Mouse (Mus musculus) G1E (cell line): ENCODE measurements around the gene Trim11. TPM values are rescaled to one million over a fixed set of nuclear protein-coding genes. Genes with fewer than 3 reads are reported as not detected.

Source experiments
- ATAC-seq: 2 replicates; pipeline ENCODE4 v1.8.0; 2016; ENCODE audit warnings: mild to moderate bottlenecking; ENCODE audit not compliant: insufficient number of reproducible peaks, poor library complexity, low FRiP score, severe bottlenecking; ENCODE audit errors: extremely low read depth
- DNase-seq: peaks from one replicate; pipeline ENCODE4 v3.0.0; 2012; ENCODE audit warnings: low spot score
- H3K27me3 ChIP-seq: 2 replicates; pipeline ENCODE4 v1.6.1; 2012; ENCODE audit warnings: mild to moderate bottlenecking, low read length, inconsistent platforms; ENCODE audit not compliant: insufficient read depth
- H3K36me3 ChIP-seq: replicated peaks from 2 replicates; pipeline ENCODE3; 2012; ENCODE audit warnings: mild to moderate bottlenecking, inconsistent platforms
- H3K4me1 ChIP-seq: 2 replicates; pipeline ENCODE4 v1.6.1; 2012; ENCODE audit warnings: low read depth, low read length, inconsistent platforms, mixed read lengths; ENCODE audit not compliant: insufficient read depth
- H3K4me3 ChIP-seq: 2 replicates; pipeline ENCODE4 v1.5.1; 2012; ENCODE audit warnings: low read depth, mild to moderate bottlenecking, inconsistent platforms, low read length, moderate library complexity, mixed read lengths
- H3K9me3 ChIP-seq: replicated peaks from 2 replicates; pipeline ENCODE4 v1.6.1; 2012; ENCODE audit warnings: inconsistent platforms
- CTCF ChIP-seq: IDR thresholded peaks from 2 replicates; pipeline ENCODE4 v1.5.1; 2012; ENCODE audit warnings: low read depth, low read length, inconsistent platforms, mixed read lengths
- GATA1 ChIP-seq: IDR thresholded peaks from 2 replicates; pipeline ENCODE4 v1.6.1; 2012; ENCODE audit warnings: borderline replicate concordance, low read length, inconsistent platforms, mixed read lengths
- GATA2 ChIP-seq: IDR thresholded peaks from 2 replicates; pipeline ENCODE4 v1.6.1; 2012; ENCODE audit warnings: low read depth, low read length, inconsistent platforms, borderline replicate concordance
- POLR2AphosphoS5 ChIP-seq: IDR thresholded peaks from 2 replicates; pipeline ENCODE4 v1.6.1; 2012; ENCODE audit warnings: low read depth, low read length, inconsistent platforms; ENCODE audit not compliant: insufficient replicate concordance
- TAL1 ChIP-seq: conservative IDR thresholded peaks from 2 replicates; pipeline ENCODE4 v1.6.1; 2012; ENCODE audit warnings: low read depth, low read length, inconsistent platforms, mixed read lengths
- polyA plus RNA-seq: library from polyadenylated mRNA; stranded (reverse); fragments of >175 nt; gene quantifications from 2 replicates; pipeline ENCODE4 v1.2.3, GENCODE M21; 2012
- total RNA-seq, 2 experiments: library from RNA; stranded (forward) in 1 of 2; stranded (reverse) in 1 of 2; fragments of 200-1000 nt in 1 of 2; fragments of >200 nt in 1 of 2; fragmentation: Nextera tagmentation in 1 of 2; gene quantifications; 2 replicates each; pipeline ENCODE4 v1.2.3; 2014 to 2017

The Trim11 gene
- total and polyA plus RNA-seq, 3 experiments = 32.3 to 69.3 (median 48.2) TPM

GRCm38 (mm10) chr11:58961364-58962177, 16.3 kb upstream of the Trim11 start:
- no peak for ATAC-seq
- H3K4me3 ChIP-seq = no peak overlapping the region; the same call in 1 of the 2 replicates
- peaks cover 48% of the 10 kb centered on the region for H3K4me1 ChIP-seq

GRCm38 (mm10) chr11:58963543-58963942, 14.3 kb upstream of the Trim11 start:
- H3K36me3 ChIP-seq = peaks cover 45% of the 10 kb centered on the region
- peaks cover 37% of the 10 kb centered on the region for H3K4me1 ChIP-seq
- peaks cover 6% of the 10 kb centered on the region for H3K9me3 ChIP-seq
- H3K27me3 ChIP-seq = no peaks in the 10 kb centered on the region; the same call in 1 of the 2 replicates
- ATAC-seq (no peak), DNase-seq (no peak)
- TF ChIP-seq GATA2 (no peak), GATA1 (no peak)
- no peak overlapping the region for H3K4me3 ChIP-seq

More at GRCm38 (mm10) chr11:58961364-58962177, 16.3 kb upstream of the Trim11 start:
- no peak for DNase-seq
- Histone ChIP-seq H3K27me3 (no peaks in the 10 kb centered on the region; the same call in 1 of the 2 replicates), H3K36me3 (peaks cover 45% of the 10 kb centered on the region), H3K9me3 (peaks cover 6% of the 10 kb centered on the region)
- TF ChIP-seq POLR2AphosphoS5 (no peak), GATA2 (no peak), GATA1 (no peak), CTCF (no peak), TAL1 (no peak)

GRCm38 (mm10) chr11:58964216-58964615, 13.7 kb upstream of the Trim11 start:
- H3K27me3 ChIP-seq = no peaks in the 10 kb centered on the region; the same call in 1 of the 2 replicates
- H3K4me1 ChIP-seq = peaks cover 39% of the 10 kb centered on the region
- H3K36me3 ChIP-seq = peaks cover 50% of the 10 kb centered on the region
- no peak for TF ChIP-seq POLR2AphosphoS5
- TF ChIP-seq TAL1 = no peak
- TF ChIP-seq CTCF = no peak
- TF ChIP-seq GATA2 = no peak
- TF ChIP-seq GATA1 = no peak
- ATAC-seq = no peak
- H3K9me3 ChIP-seq = peaks cover 6% of the 10 kb centered on the region
- no peak for DNase-seq
- no peak overlapping the region for H3K4me3 ChIP-seq

- no peak for DNase-seq
- peak overlapping the region; percentile 30; the same call in 1 of the 2 replicates for H3K4me3 ChIP-seq
- TF ChIP-seq GATA2 (no peak), TAL1 (no peak), GATA1 (no peak), CTCF (no peak), POLR2AphosphoS5 (no peak)
- H3K9me3 ChIP-seq = peaks cover 6% of the 10 kb centered on the region
- H3K36me3 ChIP-seq = peaks cover 60% of the 10 kb centered on the region
- no peaks in the 10 kb centered on the region; the same call in 1 of the 2 replicates for H3K27me3 ChIP-seq
- no peak for ATAC-seq
- peaks cover 45% of the 10 kb centered on the region for H3K4me1 ChIP-seq
These were observed 12.7 kb upstream of the Trim11 start for GRCm38 (mm10) chr11:58965001-58965760.

GRCm38 (mm10) chr11:58967346-58967745, 10.5 kb upstream of the Trim11 start:
- DNase-seq = no peak
- H3K4me3 ChIP-seq = no peak overlapping the region
- peaks cover 73% of the 10 kb centered on the region for H3K36me3 ChIP-seq
- H3K27me3 ChIP-seq = no peaks in the 10 kb centered on the region
- H3K4me1 ChIP-seq = peaks cover 66% of the 10 kb centered on the region
- ATAC-seq = no peak
- H3K9me3 ChIP-seq = no peaks in the 10 kb centered on the region
- TF ChIP-seq CTCF (0 out of 2 replicates have a peak, but pooled peaks have one; percentile 6), POLR2AphosphoS5 (no peak)

GRCm38 (mm10) chr11:58968551-58968950, 9.3 kb upstream of the Trim11 start:
- Histone ChIP-seq H3K36me3 (peaks cover 76% of the 10 kb centered on the region), H3K4me3 (no peak overlapping the region; the same call in 1 of the 2 replicates), H3K27me3 (no peaks in the 10 kb centered on the region), H3K9me3 (no peaks in the 10 kb centered on the region), H3K4me1 (peaks cover 64% of the 10 kb centered on the region)
- DNase-seq (no peak), ATAC-seq (no peak)
- TF ChIP-seq POLR2AphosphoS5 (no peak), GATA1 (no peak)
